Mouse (Mus musculus): ENCODE results near the gene Treml4. TPM values are rescaled to one million over a fixed set of nuclear protein-coding genes. Genes with fewer than 3 reads are reported as not detected.

The Treml4 gene
- polyA plus RNA-seq, 1 experiment, result 1.7 TPM

DNA sequence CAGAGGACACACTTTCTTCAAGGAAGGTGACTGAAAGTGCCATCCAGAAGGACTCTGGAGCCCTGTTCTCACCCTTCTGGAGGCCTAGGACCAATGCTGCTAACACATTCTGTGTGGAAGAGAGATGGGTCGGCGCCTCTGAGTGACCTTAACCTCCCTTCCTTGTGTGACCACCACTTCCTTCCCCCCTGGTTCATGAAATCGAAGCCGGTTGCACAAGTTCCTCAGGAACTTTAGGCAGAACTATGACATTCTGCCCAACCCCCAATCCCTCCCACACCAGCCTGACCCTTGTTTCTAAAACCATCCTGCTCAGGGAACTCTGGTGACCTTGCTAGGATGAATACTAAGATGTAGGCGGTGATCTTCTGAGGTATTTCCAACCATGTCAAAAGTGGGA lies 60.2 kb downstream of the Treml4 start:
- Histone ChIP-seq H3K36me3 (ENCODE audit: control insufficient read depth, insufficient read depth, low read length) (no peaks in the 10 kb centered on the region), H3K4me1 (ENCODE audit: control insufficient read depth, insufficient read depth, insufficient read length, low read length) (0 out of 2 replicates have a peak, but pooled peaks cover 3% of the 10 kb centered on the region), H3K27me3 (ENCODE audit: control insufficient read depth, insufficient read depth, low read length) (no peaks in the 10 kb centered on the region), H3K27ac (ENCODE audit: insufficient read depth, low read depth, low read length) (no peak overlapping the region), H3K4me3 (ENCODE audit: low read depth, low read length) (no peak overlapping the region)
- 86% methylated on average over 5 of the region's 5 CpGs for WGBS
- TF ChIP-seq POLR2A (IDR thresholded peaks at IDR 0.05; ENCODE audit: low read depth, low read length), result no peak
- TF ChIP-seq CTCF (IDR thresholded peaks at IDR 0.05; ENCODE audit: extremely low read depth, insufficient read length, insufficient replicate concordance, low read depth, low read length), result no peak

Other genes with a start within 250 kb of the Treml4 start
- not detected in 2 replicates for gene 1700122O11Rik, start 226.0 kb upstream of the Treml4 start, polyA plus RNA-seq (2012; rRNA removed)
- gene 1700067P10Rik, start 175.0 kb upstream of the Treml4 start, polyA plus RNA-seq (2012; rRNA removed), result not detected in 2 replicates
- gene 9830107B12Rik, start 118.0 kb upstream of the Treml4 start, polyA plus RNA-seq (2012; rRNA removed), result 0.24 and 0.38 TPM in 2 replicates
- gene A530064D06Rik, start 97.0 kb upstream of the Treml4 start, polyA plus RNA-seq (2012; rRNA removed), result 0.39 and 1.2 TPM in 2 replicates
- 0.11 and 0.19 TPM in 2 replicates for gene Trem1, start 31.5 kb upstream of the Treml4 start, polyA plus RNA-seq (2012; rRNA removed)
- 0.16 and 0.17 TPM in 2 replicates for gene Trem3, start 16.5 kb upstream of the Treml4 start, polyA plus RNA-seq (2012; rRNA removed)
- 1.2 and 2.4 TPM in 2 replicates for gene Treml2, start 35.2 kb downstream of the Treml4 start, polyA plus RNA-seq (2012; rRNA removed)
- 0.52 and 0.84 TPM in 2 replicates for gene B430306N03Rik, start 51.8 kb downstream of the Treml4 start, polyA plus RNA-seq (2012; rRNA removed)
- 1.3 TPM in 1 of 2 replicates, not detected in the other for gene Trem2, start 82.1 kb downstream of the Treml4 start, polyA plus RNA-seq (2012; rRNA removed)
- not detected in 2 replicates for gene Treml1, start 95.6 kb downstream of the Treml4 start, polyA plus RNA-seq (2012; rRNA removed)
- gene Nfya, start 145.6 kb downstream of the Treml4 start, polyA plus RNA-seq (2012; rRNA removed), result 36.2 and 36.4 TPM in 2 replicates
- gene Oard1, start 145.7 kb downstream of the Treml4 start, polyA plus RNA-seq (2012; rRNA removed), result 3.5 and 4.1 TPM in 2 replicates
- gene Apobec2, start 168.6 kb downstream of the Treml4 start, polyA plus RNA-seq (2012; rRNA removed), result 0.25 and 1.2 TPM in 2 replicates
- 2.6 and 9.6 TPM in 2 replicates for gene Tspo2, start 187.2 kb downstream of the Treml4 start, polyA plus RNA-seq (2012; rRNA removed)
- 52.1 and 88.3 TPM in 2 replicates for gene Unc5cl, start 190.6 kb downstream of the Treml4 start, polyA plus RNA-seq (2012; rRNA removed)